Mouse (Mus musculus): Measurements from ENCODE around the gene Dnhd1. TPM values are rescaled to one million over a fixed set of nuclear protein-coding genes. Genes with fewer than 3 reads are reported as not detected.

Gene Dnhd1
- total RNA-seq, 4 experiments from 2014 or later = 5.0 to 9.8 (median 7.4) TPM

Other genes starting within 250 kb of the Dnhd1 start
- 1 to 10 TPM in 1 of 4 experiments, under 1 TPM in 3; 0.54 to 1.1 (median 0.76) TPM for gene Cnga4, start 246.3 kb upstream of the Dnhd1 start, total RNA-seq (2022)
- gene Cckbr, start 225.1 kb upstream of the Dnhd1 start, total RNA-seq (2022) = 10 to 100 TPM in 1 of 4 experiments, 1 to 10 TPM in 3; 8.6 to 10.8 (median 9.4) TPM
- gene Cavin3, start 168.5 kb upstream of the Dnhd1 start, total RNA-seq (2022) = 10 to 100 TPM; 11.0 to 14.1 (median 12.4) TPM
- 10 to 100 TPM; 82.2 to 87.5 (median 85.0) TPM for gene Smpd1, start 96.5 kb upstream of the Dnhd1 start, total RNA-seq (2022)
- 100 to 1,000 TPM; 351 to 364 (median 362) TPM for gene Apbb1, start 69.2 kb upstream of the Dnhd1 start, total RNA-seq (2022)
- gene Hpx, start 50.7 kb upstream of the Dnhd1 start, total RNA-seq (2022) = under 1 TPM in 3 of 4 experiments, not detected in 1; 0.25 to 0.41 (median 0.31) TPM
- gene Trim3, start 17.3 kb upstream of the Dnhd1 start, total RNA-seq (2022) = 100 to 1,000 TPM; 130 to 148 (median 138) TPM
- 10 to 100 TPM; 60.1 to 69.7 (median 65.5) TPM for gene Timm10b, start 10.8 kb upstream of the Dnhd1 start, total RNA-seq (2022)
- gene Arfip2, start 10.4 kb upstream of the Dnhd1 start, total RNA-seq (2022) = 100 to 1,000 TPM in 1 of 4 experiments, 10 to 100 TPM in 3; 97.0 to 102 (median 98.2) TPM
- 10 to 100 TPM in 2 of 4 experiments, 1 to 10 TPM in 2; 6.8 to 15.0 (median 11.0) TPM for gene Gm45799, start 10.3 kb upstream of the Dnhd1 start, total RNA-seq (2022)
- gene Ilk, start 85.8 kb downstream of the Dnhd1 start, total RNA-seq (2022) = 10 to 100 TPM; 67.9 to 94.5 (median 84.3) TPM
- gene Rrp8, start 86.6 kb downstream of the Dnhd1 start, total RNA-seq (2022) = 10 to 100 TPM in 3 of 4 experiments, 1 to 10 TPM in 1; 9.6 to 13.0 (median 12.7) TPM
- gene Taf10, start 93.5 kb downstream of the Dnhd1 start, total RNA-seq (2022) = 100 to 1,000 TPM; 102 to 123 (median 111) TPM
- 100 to 1,000 TPM in 1 of 4 experiments, 10 to 100 TPM in 3; 62.3 to 111 (median 75.7) TPM for gene Tpp1, start 101.4 kb downstream of the Dnhd1 start, total RNA-seq (2022)
- 10 to 100 TPM; 11.6 to 13.1 (median 12.1) TPM for gene Dchs1, start 136.8 kb downstream of the Dnhd1 start, total RNA-seq (2022)
- gene Mrpl17, start 160.3 kb downstream of the Dnhd1 start, total RNA-seq (2022) = 100 to 1,000 TPM in 2 of 4 experiments, 10 to 100 TPM in 2; 91.3 to 108 (median 100) TPM